In the genomic region with DNA sequence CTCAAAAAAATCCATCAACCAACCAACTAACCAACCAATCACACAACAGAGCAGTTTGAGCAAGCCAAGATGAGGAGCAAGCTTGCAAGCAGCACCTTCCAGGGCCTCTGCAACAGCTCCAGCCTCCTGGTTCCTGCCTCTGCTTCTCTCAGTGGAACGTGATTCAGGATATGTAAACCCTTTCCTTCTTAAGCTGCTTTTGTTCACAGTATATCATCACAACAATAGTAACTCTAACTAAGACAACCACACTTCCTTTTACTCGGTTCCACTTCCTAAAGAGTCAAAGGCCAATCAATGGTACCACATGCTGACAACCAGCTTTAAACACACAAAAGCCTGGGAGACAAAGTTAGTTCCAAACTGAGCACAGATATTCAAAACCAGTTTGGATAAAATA, we compare ENCODE assay signal across 17 mouse cellular contexts. TPM values are rescaled to one million over a fixed set of nuclear protein-coding genes. Genes with fewer than 3 reads are reported as not detected.
"Had no signal": no experiment of that assay in that cellular context is flagged by ENCODE, and none has a peak within 500 bp of the region (broad histone marks: within the 10 kb centered on the region; RNA-seq: fewer than 3 reads in every experiment).

No protein-coding gene starts in this region.

- ATAC-seq: lung, postnatal 0 days; midbrain, embryonic 13.5 days had no signal

- H3K27ac ChIP-seq: left cerebral cortex, adult 2 months; limb, embryonic 10.5 days; liver, embryonic 15.5 days; midbrain, embryonic 13.5 days had no signal

- H3K9me3 ChIP-seq: limb, embryonic 10.5 days; liver, embryonic 15.5 days; midbrain, embryonic 13.5 days had no signal

- H3K9ac ChIP-seq: liver, embryonic 15.5 days; midbrain, embryonic 13.5 days had no signal

- DNase-seq: kidney, postnatal 25 days; lung, adult 2 months; lung, postnatal 4 days; retina, postnatal 1 day; right cerebral cortex, postnatal 4 days; spleen, adult 18-20 months; thymus, adult 18-20 months; thymus, postnatal 14 days had no signal

- H3K4me1 ChIP-seq: limb, embryonic 10.5 days had no signal

- H3K4me3 ChIP-seq: left cerebral cortex, adult 2 months; limb, embryonic 10.5 days; liver, embryonic 15.5 days; midbrain, embryonic 13.5 days; myocyte had no signal

- H3K36me3 ChIP-seq: limb, embryonic 10.5 days; liver, embryonic 15.5 days; midbrain, embryonic 13.5 days had no signal

RNA-seq across cellular contexts. Expression of a gene that starts 45.1 kb away (rescaled TPM):
- total RNA-seq: layer of hippocampus, postnatal 25 days; left cerebral cortex, adult 2 months; left cerebral cortex, postnatal 14 days; megakaryocyte-erythroid progenitor cell, adult 5-6 weeks had no signal
